Mouse (Mus musculus) G1E (cell line): ENCODE data around the gene Immt.

Source experiments
- CTCF ChIP-seq: IDR thresholded peaks from 2 replicates; pipeline ENCODE4 v1.5.1; 2012; ENCODE audit warnings: low read depth, low read length, inconsistent platforms, mixed read lengths
- GATA1 ChIP-seq: IDR thresholded peaks from 2 replicates; pipeline ENCODE4 v1.6.1; 2012; ENCODE audit warnings: borderline replicate concordance, low read length, inconsistent platforms, mixed read lengths

DNA sequence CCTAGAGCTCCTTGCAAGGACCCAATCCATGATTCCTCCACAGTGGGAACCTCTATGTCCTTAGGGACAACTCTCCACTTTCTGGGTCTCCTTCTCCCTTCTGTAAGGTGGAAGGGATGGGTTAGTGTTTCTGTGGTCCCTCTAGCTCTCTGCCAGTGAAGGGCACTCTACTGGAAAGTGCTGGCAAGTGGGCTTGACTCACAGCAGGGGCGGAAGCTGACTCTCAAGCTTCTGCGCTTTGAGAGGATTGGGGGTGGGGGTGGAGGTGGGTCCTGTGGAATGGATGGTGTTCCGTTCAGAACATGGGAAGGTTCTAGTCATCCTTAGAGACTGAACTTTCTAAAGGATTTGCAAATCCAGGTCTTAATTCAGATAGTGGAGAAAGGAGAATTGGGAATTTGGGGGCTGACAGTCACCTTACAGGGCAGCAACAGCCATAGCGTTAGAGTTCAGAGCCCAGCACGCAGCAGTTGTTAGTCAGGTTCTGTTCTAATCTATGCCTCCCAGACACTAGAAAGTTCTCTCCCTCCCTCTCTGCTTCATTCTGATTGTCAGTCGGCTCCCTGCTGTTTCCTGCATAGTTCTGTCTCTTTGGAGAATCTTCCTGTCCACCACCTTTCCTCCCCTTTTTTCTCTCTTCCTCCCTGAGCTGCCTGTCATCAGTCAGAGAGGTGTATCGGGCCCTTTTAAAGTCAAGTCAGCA, 30.0 kb upstream of the Immt start:
- TF ChIP-seq CTCF = no peak
- no peak for TF ChIP-seq GATA1
